8 mouse cellular contexts compared by ENCODE assay signal in genomic region chr17:32099943-32100586, GRCm38 (mm10).
DNase-seq lines count a peak whose midpoint lies in the region; ATAC-seq and TF ChIP-seq lines count a peak whose summit lies in the region.

No protein-coding gene starts in this region.

- TF ChIP-seq CTCF in liver, adult 2 months (IDR thresholded peaks at IDR 0.05; ENCODE audit: low read depth, low read length) = no peak
- TF ChIP-seq CTCF in midbrain, postnatal 0 days (IDR thresholded peaks at IDR 0.05) = no peak
- no peak for TF ChIP-seq CTCF in thymus, adult 2 months (IDR thresholded peaks at IDR 0.05; ENCODE audit: borderline replicate concordance, control insufficient read depth, extremely low read depth, insufficient read depth, low read length, poor library complexity)

- 2% methylated on average over 44 of the region's 44 CpGs for WGBS in forebrain, embryonic 12.5 days
- WGBS in hindbrain, embryonic 14.5 days = under 1% methylated on average over 44 of the region's 44 CpGs
- WGBS in liver, adult 2 months = 1% methylated on average over 44 of the region's 44 CpGs
- WGBS in midbrain, postnatal 0 days = 2% methylated on average over 44 of the region's 44 CpGs
- 8% methylated on average over 44 of the region's 44 CpGs for WGBS in thymus, adult 2 months

- peak; percentile 76 for ATAC-seq in forebrain, embryonic 12.5 days (ENCODE audit: low FRiP score)
- ATAC-seq in hindbrain, embryonic 14.5 days (ENCODE audit: low FRiP score) = peak; percentile 88
- ATAC-seq in midbrain, postnatal 0 days (ENCODE audit: low FRiP score) = peak; percentile 80

- H3K9ac ChIP-seq in forebrain, embryonic 12.5 days = peak overlapping the region; percentile 63
- H3K9ac ChIP-seq in hindbrain, embryonic 14.5 days = peak overlapping the region; percentile 74
- H3K9ac ChIP-seq in liver, adult 2 months (ENCODE audit: low read depth, low read length) = peak overlapping the region; percentile 80
- peak overlapping the region; percentile 66 for H3K9ac ChIP-seq in midbrain, postnatal 0 days (replicated peaks; ENCODE audit: low read length, poor library complexity, severe bottlenecking)

- H3K4me2 ChIP-seq in forebrain, embryonic 12.5 days = peak overlapping the region; percentile 90
- H3K4me2 ChIP-seq in hindbrain, embryonic 14.5 days (replicated peaks) = peak overlapping the region; percentile 89
- H3K4me2 ChIP-seq in midbrain, postnatal 0 days (ENCODE audit: low read depth, low read length, poor library complexity, severe bottlenecking) = peak overlapping the region; percentile 82

- peak; percentile 84; the same call in 1 of the 2 replicates for TF ChIP-seq POLR2A in liver, adult 2 months (IDR thresholded peaks at IDR 0.05; ENCODE audit: extremely low read depth, insufficient read depth, low read length)
- no peak for TF ChIP-seq POLR2A in thymus, adult 2 months (IDR thresholded peaks at IDR 0.05; ENCODE audit: control insufficient read depth, extremely low read depth, insufficient read depth, low read length, poor library complexity)

- peaks cover 42% of the 10 kb centered on the region for H3K27me3 ChIP-seq in forebrain, embryonic 12.5 days
- peaks cover 21% of the 10 kb centered on the region for H3K27me3 ChIP-seq in hindbrain, embryonic 14.5 days (ENCODE audit: control insufficient read depth, insufficient read depth, low read length)
- no peaks in the 10 kb centered on the region for H3K27me3 ChIP-seq in liver, adult 2 months (ENCODE audit: control insufficient read depth, insufficient read depth, low read length)
- H3K27me3 ChIP-seq in midbrain, postnatal 0 days (ENCODE audit: insufficient read depth, low read length) = no peaks in the 10 kb centered on the region; the same call in 1 of the 2 replicates
- no peaks in the 10 kb centered on the region for H3K27me3 ChIP-seq in thymus, adult 2 months (ENCODE audit: control insufficient read depth, insufficient read depth, low read length)

- peaks cover 3% of the 10 kb centered on the region; the same call in 1 of the 2 replicates for H3K79me2 ChIP-seq in liver, adult 2 months (ENCODE audit: control insufficient read depth, insufficient read depth, low read length)

- peak; percentile 69 for DNase-seq in Muller cell, postnatal 12 days (ENCODE audit: inconsistent ontology term)
- peak; percentile 71 for DNase-seq in hindbrain, embryonic 14.5 days (ENCODE audit: low spot score)
- DNase-seq in liver, adult 2 months (ENCODE audit: extremely low read depth, low read depth, low spot score) = peak; percentile 86
- peak; percentile 62 for DNase-seq in midbrain, postnatal 0 days (ENCODE audit: low spot score)
- peak; percentile 71 for DNase-seq in thymus, adult 2 months
- no peak for DNase-seq in layer of hippocampus, adult 9-11 months

- peak overlapping the region; percentile 52 for H3K4me3 ChIP-seq in brown adipose tissue, adult 24 weeks (ENCODE audit: insufficient read depth, low read depth, low read length)
- peak overlapping the region; percentile 49 for H3K4me3 ChIP-seq in forebrain, embryonic 12.5 days (replicated peaks)
- H3K4me3 ChIP-seq in hindbrain, embryonic 14.5 days (replicated peaks; ENCODE audit: low read length) = peak overlapping the region; percentile 42
- H3K4me3 ChIP-seq in liver, adult 2 months (ENCODE audit: insufficient read depth, low read depth, low read length) = peak overlapping the region; percentile 70
- H3K4me3 ChIP-seq in midbrain, postnatal 0 days (ENCODE audit: low read depth, low read length) = peak overlapping the region; percentile 50
- peak overlapping the region; percentile 47 for H3K4me3 ChIP-seq in thymus, adult 2 months (ENCODE audit: control insufficient read depth, insufficient read depth, low read length)

- no peak overlapping the region for H3K27ac ChIP-seq in brown adipose tissue, adult 24 weeks (replicated peaks; ENCODE audit: low read depth, low read length)
- no peak overlapping the region for H3K27ac ChIP-seq in forebrain, embryonic 12.5 days
- H3K27ac ChIP-seq in hindbrain, embryonic 14.5 days = no peak overlapping the region
- peak overlapping the region; percentile 96 for H3K27ac ChIP-seq in liver, adult 2 months (replicated peaks; ENCODE audit: insufficient read depth, low read depth, low read length)
- H3K27ac ChIP-seq in midbrain, postnatal 0 days (ENCODE audit: low read depth, low read length) = no peak overlapping the region
- H3K27ac ChIP-seq in thymus, adult 2 months (ENCODE audit: control insufficient read depth, insufficient read depth, low read length) = no peak overlapping the region

- no peaks in the 10 kb centered on the region for H3K36me3 ChIP-seq in forebrain, embryonic 12.5 days (replicated peaks)
- no peaks in the 10 kb centered on the region for H3K36me3 ChIP-seq in hindbrain, embryonic 14.5 days (replicated peaks; ENCODE audit: control insufficient read depth, insufficient read depth)
- no peaks in the 10 kb centered on the region for H3K36me3 ChIP-seq in liver, adult 2 months (ENCODE audit: control insufficient read depth, insufficient read depth, low read length)
- H3K36me3 ChIP-seq in midbrain, postnatal 0 days (ENCODE audit: insufficient read depth, low read length) = no peaks in the 10 kb centered on the region
- no peaks in the 10 kb centered on the region for H3K36me3 ChIP-seq in thymus, adult 2 months (ENCODE audit: control insufficient read depth, insufficient read depth, low read length)

- H3K9me3 ChIP-seq in forebrain, embryonic 12.5 days = no peaks in the 10 kb centered on the region
- H3K9me3 ChIP-seq in hindbrain, embryonic 14.5 days (ENCODE audit: control insufficient read depth, low read length) = no peaks in the 10 kb centered on the region
- no peaks in the 10 kb centered on the region for H3K9me3 ChIP-seq in midbrain, postnatal 0 days (ENCODE audit: low read length)

- H3K4me1 ChIP-seq in brown adipose tissue, adult 24 weeks (ENCODE audit: control insufficient read depth, insufficient read depth, insufficient read length, low read length) = peaks cover 8% of the 10 kb centered on the region; the same call in 1 of the 2 replicates
- peaks cover 12% of the 10 kb centered on the region for H3K4me1 ChIP-seq in forebrain, embryonic 12.5 days
- H3K4me1 ChIP-seq in hindbrain, embryonic 14.5 days (replicated peaks; ENCODE audit: control insufficient read depth, insufficient read depth, low read length) = 0 out of 2 replicates have a peak, but pooled peaks cover 4% of the 10 kb centered on the region
- H3K4me1 ChIP-seq in liver, adult 2 months (ENCODE audit: control insufficient read depth, insufficient read depth, low read length) = peaks cover 15% of the 10 kb centered on the region
- 0 out of 2 replicates have a peak, but pooled peaks cover 6% of the 10 kb centered on the region for H3K4me1 ChIP-seq in midbrain, postnatal 0 days (ENCODE audit: insufficient read depth, low read length)
- H3K4me1 ChIP-seq in thymus, adult 2 months (replicated peaks; ENCODE audit: control insufficient read depth, insufficient read depth, low read length) = peaks cover 12% of the 10 kb centered on the region
